Mouse (Mus musculus) midbrain, embryonic 10.5 days (tissue): Measurements from ENCODE around the gene Mbd3l2. TPM values are rescaled to one million over a fixed set of nuclear protein-coding genes. Genes with fewer than 3 reads are reported as not detected.
"Not testable (repeated sequence)": the region's sequence is repeated elsewhere in the genome, so short reads cannot be mapped to it uniquely, and the experiment has no call there.

Source experiments
- DNase-seq: peaks from one replicate; pipeline ENCODE4 v3.0.0-alpha.2; 2017; ENCODE audit warnings: low spot score
- H3K27ac ChIP-seq: fragments of 300-500 bp; sonication (generic); replicated peaks from 2 replicates; pipeline ENCODE4 v1.5.1; 2016; ENCODE audit warnings: mild to moderate bottlenecking
- H3K27me3 ChIP-seq: fragments of 300-500 bp; sonication (generic); 2 replicates; pipeline ENCODE4 v1.6.1; 2016; ENCODE audit warnings: low read depth, mild to moderate bottlenecking; ENCODE audit not compliant: poor library complexity, severe bottlenecking
- H3K36me3 ChIP-seq: fragments of 300-500 bp; sonication (generic); 2 replicates; pipeline ENCODE4 v1.6.1; 2016; ENCODE audit warnings: mild to moderate bottlenecking, moderate library complexity
- H3K4me1 ChIP-seq: fragments of 300-500 bp; sonication (generic); 2 replicates; pipeline ENCODE4 v1.6.1; 2016
- H3K4me3 ChIP-seq: fragments of 300-500 bp; sonication (generic); 2 replicates; pipeline ENCODE4 v1.5.1; 2016; ENCODE audit warnings: mild to moderate bottlenecking, moderate library complexity
- H3K9me3 ChIP-seq: fragments of 300-500 bp; sonication (generic); replicated peaks from 2 replicates; pipeline ENCODE4 v1.6.1; 2016; ENCODE audit warnings: mild to moderate bottlenecking
- WGBS: fragments of 180-500 bp; shearing (Covaris S2); methylation state at CpG from one replicate; pipeline ENCODE4 v1.1.7; 2016; 5-methylcytosine and 5-hydroxymethylcytosine counted together
- polyA plus RNA-seq: library from polyadenylated mRNA; unstranded; fragments of >200 nt; fragmentation: Nextera tagmentation; extraction: Ambion mirVana; gene quantifications from 2 replicates; pipeline ENCODE4 v1.2.1, GENCODE M21; 2016

The Mbd3l2 gene
- not detected in 2 replicates for polyA plus RNA-seq

GRCm38 (mm10) chr9:18430354-18430753 lies at the start of gene Mbd3l2:
TSS of gene Mbd3l2 (plus strand) at chr9:18430654.
- H3K27me3 ChIP-seq = no peaks in the 10 kb centered on the region
- no peaks in the 10 kb centered on the region; the same call in 1 of the 2 replicates for H3K9me3 ChIP-seq
- no peaks in the 10 kb centered on the region for H3K4me1 ChIP-seq
- DNase-seq = no peak
- no peak within 1 kb of the TSS for H3K27ac ChIP-seq
- no peak within 1 kb of the TSS for H3K4me3 ChIP-seq
- no peaks in the 10 kb centered on the region for H3K36me3 ChIP-seq

- no peak overlapping the region for H3K4me3 ChIP-seq
- WGBS = 26% methylated on average over 6 of the region's 6 CpGs
- H3K36me3 ChIP-seq = no peaks in the 10 kb centered on the region
- H3K9me3 ChIP-seq = no peaks in the 10 kb centered on the region
- no peaks in the 10 kb centered on the region for H3K27me3 ChIP-seq
- DNase-seq = peak; percentile 14
- H3K27ac ChIP-seq = no peak overlapping the region
- no peaks in the 10 kb centered on the region for H3K4me1 ChIP-seq
Measured at GRCm38 (mm10) chr9:18385782-18386181, 44.7 kb upstream of the Mbd3l2 start.

GRCm38 (mm10) chr9:18399629-18400028 lies 30.8 kb upstream of the Mbd3l2 start:
- H3K4me1 ChIP-seq = no peaks in the 10 kb centered on the region
- no peaks in the 10 kb centered on the region for H3K36me3 ChIP-seq
- 85% methylated on average over 1 of the region's 1 CpGs for WGBS
- H3K27me3 ChIP-seq = no peaks in the 10 kb centered on the region
- H3K27ac ChIP-seq = no peak overlapping the region
- no peak overlapping the region for H3K4me3 ChIP-seq
- no peaks in the 10 kb centered on the region for H3K9me3 ChIP-seq
- no peak for DNase-seq

- H3K27me3 ChIP-seq, H3K4me1 ChIP-seq, H3K27ac ChIP-seq, H3K36me3 ChIP-seq, H3K9me3 ChIP-seq, DNase-seq, H3K4me3 ChIP-seq: not testable (repeated sequence)
- 80% methylated on average over 2 of the region's 2 CpGs for WGBS
Measured at GRCm38 (mm10) chr9:18402895-18403294, 27.6 kb upstream of the Mbd3l2 start, which contains the start of gene Naalad2. TSS of gene Naalad2 (minus strand) at chr9:18402995.

GRCm38 (mm10) chr9:18404118-18404517 lies 26.3 kb upstream of the Mbd3l2 start, which contains the start of gene Ubtfl1:
TSS of gene Ubtfl1 (plus strand) at chr9:18404418.
- H3K4me1 ChIP-seq = no peaks in the 10 kb centered on the region
- no peak within 1 kb of the TSS for H3K4me3 ChIP-seq
- 73% methylated on average over 1 of the region's 1 CpGs for WGBS
- no peaks in the 10 kb centered on the region for H3K27me3 ChIP-seq
- no peak within 1 kb of the TSS for H3K27ac ChIP-seq
- no peaks in the 10 kb centered on the region for H3K9me3 ChIP-seq
- no peak for DNase-seq
- H3K36me3 ChIP-seq = no peaks in the 10 kb centered on the region

- not testable (repeated sequence) for DNase-seq
- 86% methylated on average over 4 of the region's 4 CpGs for WGBS
Measured at GRCm38 (mm10) chr9:18412371-18412770, 18.1 kb upstream of the Mbd3l2 start.

GRCm38 (mm10) chr9:18431687-18432086 lies 1.2 kb downstream of the Mbd3l2 start:
- no peak overlapping the region for H3K27ac ChIP-seq
- no peak for DNase-seq
- WGBS = 90% methylated on average over 10 of the region's 10 CpGs

More at GRCm38 (mm10) chr9:18412371-18412770, 18.1 kb upstream of the Mbd3l2 start:
- H3K4me1 ChIP-seq, H3K4me3 ChIP-seq, H3K27ac ChIP-seq, H3K9me3 ChIP-seq, H3K36me3 ChIP-seq, H3K27me3 ChIP-seq: not testable (repeated sequence)

GRCm38 (mm10) chr9:18456520-18456919 lies 26.1 kb downstream of the Mbd3l2 start:
- Histone ChIP-seq H3K27ac (no peak overlapping the region), H3K36me3 (peaks cover 58% of the 10 kb centered on the region), H3K27me3 (no peaks in the 10 kb centered on the region), H3K9me3 (peaks cover 11% of the 10 kb centered on the region), H3K4me3 (no peak overlapping the region), H3K4me1 (no peaks in the 10 kb centered on the region)
- 95% methylated on average over 4 of the region's 4 CpGs for WGBS
- DNase-seq = no peak

More at GRCm38 (mm10) chr9:18431687-18432086, 1.2 kb downstream of the Mbd3l2 start:
- Histone ChIP-seq H3K4me3 (no peak overlapping the region), H3K4me1 (no peaks in the 10 kb centered on the region), H3K27me3 (no peaks in the 10 kb centered on the region), H3K36me3 (no peaks in the 10 kb centered on the region), H3K9me3 (no peaks in the 10 kb centered on the region)

- Histone ChIP-seq H3K27me3 (no peaks in the 10 kb centered on the region), H3K9me3 (no peaks in the 10 kb centered on the region; the same call in 1 of the 2 replicates), H3K4me3 (no peak overlapping the region), H3K4me1 (peaks cover 11% of the 10 kb centered on the region), H3K36me3 (peaks cover 52% of the 10 kb centered on the region), H3K27ac (no peak overlapping the region)
- DNase-seq = no peak
- WGBS = 32% methylated on average over 3 of the region's 3 CpGs
Measured at GRCm38 (mm10) chr9:18467350-18467749, 36.9 kb downstream of the Mbd3l2 start.

GRCm38 (mm10) chr9:18468005-18468404 lies 37.6 kb downstream of the Mbd3l2 start:
- Histone ChIP-seq H3K27ac (no peak overlapping the region), H3K4me1 (peaks cover 16% of the 10 kb centered on the region), H3K36me3 (peaks cover 48% of the 10 kb centered on the region), H3K9me3 (no peaks in the 10 kb centered on the region; the same call in 1 of the 2 replicates), H3K4me3 (no peak overlapping the region), H3K27me3 (no peaks in the 10 kb centered on the region)
- DNase-seq = no peak
- 87% methylated on average over 3 of the region's 3 CpGs for WGBS

GRCm38 (mm10) chr9:18473324-18474128 lies 43.1 kb downstream of the Mbd3l2 start:
- Histone ChIP-seq H3K27ac (peak overlapping the region; percentile 87), H3K9me3 (no peaks in the 10 kb centered on the region), H3K4me3 (peak overlapping the region; percentile 65), H3K27me3 (no peaks in the 10 kb centered on the region), H3K36me3 (peaks cover 5% of the 10 kb centered on the region), H3K4me1 (peaks cover 6% of the 10 kb centered on the region)
- DNase-seq = peak; percentile 88
- WGBS = 5% methylated on average over 39 of the region's 39 CpGs

GRCm38 (mm10) chr9:18478168-18478567 lies 47.7 kb downstream of the Mbd3l2 start, which contains the start of the genes Zfp558 and Mbd3l1:
TSS of gene Zfp558 (minus strand) at chr9:18478268.
TSS of gene Mbd3l1 (plus strand) at chr9:18478359.
- Histone ChIP-seq H3K36me3 (no peaks in the 10 kb centered on the region), H3K4me3 (no peak within 1 kb of the TSS), H3K9me3 (no peaks in the 10 kb centered on the region), H3K27me3 (no peaks in the 10 kb centered on the region), H3K4me1 (no peaks in the 10 kb centered on the region), H3K27ac (no peak within 1 kb of the TSS)
- 79% methylated on average over 3 of the region's 3 CpGs for WGBS
- no peak for DNase-seq
